Mouse (Mus musculus): ENCODE data around the gene Dst. TPM values are rescaled to one million over a fixed set of nuclear protein-coding genes. Genes with fewer than 3 reads are reported as not detected.
A peak's percentile ranks its signal among the peaks of the same experiment; 100 is the strongest.

The Dst gene
- polyA plus RNA-seq, 1 experiment from 2014 or later = 11.3 TPM

- Histone ChIP-seq H3K27me3 (ENCODE audit: poor library complexity, severe bottlenecking) (no peaks in the 10 kb centered on the region), H3K4me1 (peaks cover 59% of the 10 kb centered on the region), H3K9me3 (no peaks in the 10 kb centered on the region), H3K36me3 (replicated peaks) (no peaks in the 10 kb centered on the region), H3K4me3 (no peak overlapping the region), H3K27ac (no peak overlapping the region)
- DNase-seq (ENCODE audit: extremely low spot score, low spot score) = no peak
- WGBS = 29% methylated on average over 8 of the region's 8 CpGs
Measured at GRCm38 (mm10) chr1:34104846-34105245, 196.8 kb downstream of the Dst start.

GRCm38 (mm10) chr1:34106606-34107005 lies 198.6 kb downstream of the Dst start:
- Histone ChIP-seq H3K36me3 (replicated peaks) (no peaks in the 10 kb centered on the region), H3K27me3 (ENCODE audit: poor library complexity, severe bottlenecking) (no peaks in the 10 kb centered on the region), H3K9me3 (no peaks in the 10 kb centered on the region), H3K27ac (peak overlapping the region; percentile 77), H3K4me3 (peak overlapping the region; percentile 16; the same call in 1 of the 2 replicates), H3K4me1 (peaks cover 54% of the 10 kb centered on the region)
- WGBS = 6% methylated on average over 8 of the region's 8 CpGs
- no peak for DNase-seq (ENCODE audit: extremely low spot score, low spot score)

DNA sequence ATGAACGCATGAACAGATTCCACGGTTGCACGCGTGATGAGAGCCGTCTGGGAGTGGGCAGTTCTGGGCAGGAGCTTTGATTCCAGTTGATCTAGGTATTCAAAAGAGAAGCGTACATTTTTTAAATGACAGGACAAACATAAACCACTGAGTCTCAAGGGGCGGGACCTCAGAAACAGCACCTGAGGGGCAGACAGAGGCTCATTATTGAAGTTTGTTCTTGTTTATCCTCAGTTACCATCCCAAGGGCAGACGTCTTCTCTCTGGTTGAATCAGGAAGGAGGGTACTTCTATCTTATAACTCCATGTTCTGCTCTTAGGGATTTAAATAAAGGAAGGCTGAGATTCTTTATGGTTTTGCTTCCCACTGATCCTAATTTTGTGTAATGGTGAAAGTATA lies 199.1 kb downstream of the Dst start:
- 28% methylated on average over 8 of the region's 8 CpGs for WGBS
- Histone ChIP-seq H3K4me1 (peaks cover 54% of the 10 kb centered on the region), H3K27ac (peak overlapping the region; percentile 77), H3K4me3 (peak overlapping the region; percentile 16; the same call in 1 of the 2 replicates), H3K27me3 (ENCODE audit: poor library complexity, severe bottlenecking) (no peaks in the 10 kb centered on the region), H3K36me3 (replicated peaks) (no peaks in the 10 kb centered on the region), H3K9me3 (no peaks in the 10 kb centered on the region)
- no peak for DNase-seq (ENCODE audit: extremely low spot score, low spot score)

- H3K27ac ChIP-seq = no peak overlapping the region
- DNase-seq (ENCODE audit: extremely low spot score, low spot score) = no peak
- no peaks in the 10 kb centered on the region for H3K9me3 ChIP-seq
- no peak overlapping the region for H3K4me3 ChIP-seq
- H3K27me3 ChIP-seq (ENCODE audit: poor library complexity, severe bottlenecking) = no peaks in the 10 kb centered on the region
- H3K36me3 ChIP-seq (replicated peaks) = no peaks in the 10 kb centered on the region
- peaks cover 30% of the 10 kb centered on the region for H3K4me1 ChIP-seq
- 82% methylated on average over 6 of the region's 6 CpGs for WGBS
Measured at GRCm38 (mm10) chr1:34109599-34110210, 201.7 kb downstream of the Dst start.

DNA sequence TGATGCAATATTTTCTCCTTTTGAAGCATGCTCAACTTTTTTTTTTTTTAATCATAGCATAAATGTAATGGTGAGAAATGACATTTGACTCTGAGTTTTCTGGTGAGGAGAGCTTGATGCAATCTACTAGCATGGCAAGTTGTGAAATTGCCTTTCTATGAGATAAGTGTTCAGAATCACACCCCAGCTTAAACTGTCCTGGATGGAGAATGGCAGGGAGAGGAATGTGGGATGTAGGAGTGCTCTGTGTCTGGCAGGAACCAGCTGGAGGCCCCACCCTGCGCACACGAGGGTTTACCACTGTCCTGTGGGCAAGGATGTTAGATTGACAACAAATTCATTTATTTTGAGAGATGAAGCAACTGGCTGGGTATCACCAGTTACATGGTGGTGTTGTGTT lies 202.8 kb downstream of the Dst start:
- no peaks in the 10 kb centered on the region for H3K27me3 ChIP-seq (ENCODE audit: poor library complexity, severe bottlenecking)
- no peak overlapping the region for H3K27ac ChIP-seq
- WGBS = 74% methylated on average over 2 of the region's 2 CpGs

DNA sequence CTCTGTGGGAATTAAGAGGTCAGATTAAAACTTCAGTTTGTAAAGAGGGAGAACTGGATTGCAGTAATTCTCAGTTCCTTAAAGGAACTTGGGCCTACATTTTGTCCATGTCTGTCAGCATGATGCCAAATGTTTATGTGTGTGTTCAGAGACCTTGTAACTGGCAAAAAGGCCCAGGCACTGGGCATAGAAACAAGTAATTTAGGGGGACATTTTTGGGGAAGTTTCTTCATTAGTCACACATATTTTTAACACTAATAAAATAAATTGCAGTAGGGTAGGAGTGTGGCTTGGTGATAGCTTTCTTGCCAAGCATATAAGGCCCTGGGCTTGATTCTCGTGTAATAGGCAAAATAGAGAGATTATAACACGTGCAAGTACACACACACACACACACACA lies 203.9 kb downstream of the Dst start:
- H3K27me3 ChIP-seq (ENCODE audit: poor library complexity, severe bottlenecking) = no peaks in the 10 kb centered on the region
- H3K36me3 ChIP-seq (replicated peaks) = no peaks in the 10 kb centered on the region
- H3K4me1 ChIP-seq = peaks cover 9% of the 10 kb centered on the region
- H3K9me3 ChIP-seq = no peaks in the 10 kb centered on the region
- H3K4me3 ChIP-seq = no peak overlapping the region
- no peak overlapping the region for H3K27ac ChIP-seq
- WGBS = 86% methylated on average over 2 of the region's 2 CpGs
- no peak for DNase-seq (ENCODE audit: extremely low spot score, low spot score)

More for the DNA sequence above, 202.8 kb downstream of the Dst start:
- DNase-seq (ENCODE audit: extremely low spot score, low spot score) = no peak
- peaks cover 20% of the 10 kb centered on the region for H3K4me1 ChIP-seq
- H3K9me3 ChIP-seq = no peaks in the 10 kb centered on the region
- H3K36me3 ChIP-seq (replicated peaks) = no peaks in the 10 kb centered on the region
- H3K4me3 ChIP-seq = no peak overlapping the region

DNA sequence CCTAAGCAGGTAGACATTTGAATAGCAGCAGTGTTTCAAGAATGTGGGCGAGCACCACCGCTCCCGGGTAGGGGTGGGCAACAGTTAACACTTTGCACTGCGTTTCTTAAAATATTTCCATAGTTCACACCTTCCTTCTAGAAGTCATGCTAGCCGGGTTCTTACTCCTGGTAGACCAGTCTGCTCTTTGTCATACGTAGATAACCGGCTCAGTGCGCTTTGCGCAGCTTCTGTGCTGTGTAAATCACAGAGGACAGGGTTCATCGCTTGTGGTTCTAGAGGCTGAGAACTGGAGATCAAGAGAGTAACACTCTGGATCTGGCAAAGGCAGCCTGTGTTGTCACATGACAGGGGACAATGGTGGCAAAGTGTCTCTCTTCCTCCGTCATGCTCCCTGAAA lies 208.4 kb downstream of the Dst start:
- H3K27me3 ChIP-seq (ENCODE audit: poor library complexity, severe bottlenecking) = no peaks in the 10 kb centered on the region
- WGBS = 86% methylated on average over 11 of the region's 11 CpGs

GRCm38 (mm10) chr1:34117056-34117455 lies 209.0 kb downstream of the Dst start:
- no peak for DNase-seq (ENCODE audit: extremely low spot score, low spot score)
- H3K27me3 ChIP-seq (ENCODE audit: poor library complexity, severe bottlenecking) = no peaks in the 10 kb centered on the region
- H3K36me3 ChIP-seq (replicated peaks) = no peaks in the 10 kb centered on the region
- no peak overlapping the region for H3K27ac ChIP-seq
- H3K9me3 ChIP-seq = no peaks in the 10 kb centered on the region
- H3K4me3 ChIP-seq = no peak overlapping the region
- no peaks in the 10 kb centered on the region; the same call in 1 of the 2 replicates for H3K4me1 ChIP-seq
- 94% methylated on average over 9 of the region's 9 CpGs for WGBS

More for the DNA sequence above, 208.4 kb downstream of the Dst start:
- no peak overlapping the region for H3K27ac ChIP-seq
- DNase-seq (ENCODE audit: extremely low spot score, low spot score) = no peak
- H3K4me3 ChIP-seq = no peak overlapping the region
- no peaks in the 10 kb centered on the region for H3K36me3 ChIP-seq (replicated peaks)
- H3K4me1 ChIP-seq = no peaks in the 10 kb centered on the region; the same call in 1 of the 2 replicates
- H3K9me3 ChIP-seq = no peaks in the 10 kb centered on the region

- 64% methylated on average over 3 of the region's 3 CpGs for WGBS
- no peak overlapping the region for H3K27ac ChIP-seq
- no peak for DNase-seq (ENCODE audit: extremely low spot score, low spot score)
Measured at GRCm38 (mm10) chr1:34117709-34118108, 209.7 kb downstream of the Dst start.

GRCm38 (mm10) chr1:34120066-34120465 lies 212.0 kb downstream of the Dst start:
- Histone ChIP-seq H3K36me3 (replicated peaks) (no peaks in the 10 kb centered on the region), H3K9me3 (no peaks in the 10 kb centered on the region), H3K27ac (no peak overlapping the region), H3K27me3 (ENCODE audit: poor library complexity, severe bottlenecking) (no peaks in the 10 kb centered on the region), H3K4me3 (no peak overlapping the region), H3K4me1 (no peaks in the 10 kb centered on the region; the same call in 1 of the 2 replicates)
- DNase-seq (ENCODE audit: extremely low spot score, low spot score) = no peak
- WGBS = 91% methylated on average over 6 of the region's 6 CpGs

More at GRCm38 (mm10) chr1:34117709-34118108, 209.7 kb downstream of the Dst start:
- H3K4me3 ChIP-seq = no peak overlapping the region
- H3K9me3 ChIP-seq = no peaks in the 10 kb centered on the region
- H3K4me1 ChIP-seq = no peaks in the 10 kb centered on the region; the same call in 1 of the 2 replicates
- H3K27me3 ChIP-seq (ENCODE audit: poor library complexity, severe bottlenecking) = no peaks in the 10 kb centered on the region
- no peaks in the 10 kb centered on the region for H3K36me3 ChIP-seq (replicated peaks)

- Histone ChIP-seq H3K27me3 (ENCODE audit: poor library complexity, severe bottlenecking) (no peaks in the 10 kb centered on the region), H3K36me3 (replicated peaks) (no peaks in the 10 kb centered on the region), H3K4me3 (no peak overlapping the region), H3K27ac (no peak overlapping the region), H3K4me1 (no peaks in the 10 kb centered on the region; the same call in 1 of the 2 replicates), H3K9me3 (no peaks in the 10 kb centered on the region)
- WGBS = 87% methylated on average over 6 of the region's 6 CpGs
- no peak for DNase-seq (ENCODE audit: extremely low spot score, low spot score)
Measured at GRCm38 (mm10) chr1:34120602-34121001, 212.6 kb downstream of the Dst start.

DNA sequence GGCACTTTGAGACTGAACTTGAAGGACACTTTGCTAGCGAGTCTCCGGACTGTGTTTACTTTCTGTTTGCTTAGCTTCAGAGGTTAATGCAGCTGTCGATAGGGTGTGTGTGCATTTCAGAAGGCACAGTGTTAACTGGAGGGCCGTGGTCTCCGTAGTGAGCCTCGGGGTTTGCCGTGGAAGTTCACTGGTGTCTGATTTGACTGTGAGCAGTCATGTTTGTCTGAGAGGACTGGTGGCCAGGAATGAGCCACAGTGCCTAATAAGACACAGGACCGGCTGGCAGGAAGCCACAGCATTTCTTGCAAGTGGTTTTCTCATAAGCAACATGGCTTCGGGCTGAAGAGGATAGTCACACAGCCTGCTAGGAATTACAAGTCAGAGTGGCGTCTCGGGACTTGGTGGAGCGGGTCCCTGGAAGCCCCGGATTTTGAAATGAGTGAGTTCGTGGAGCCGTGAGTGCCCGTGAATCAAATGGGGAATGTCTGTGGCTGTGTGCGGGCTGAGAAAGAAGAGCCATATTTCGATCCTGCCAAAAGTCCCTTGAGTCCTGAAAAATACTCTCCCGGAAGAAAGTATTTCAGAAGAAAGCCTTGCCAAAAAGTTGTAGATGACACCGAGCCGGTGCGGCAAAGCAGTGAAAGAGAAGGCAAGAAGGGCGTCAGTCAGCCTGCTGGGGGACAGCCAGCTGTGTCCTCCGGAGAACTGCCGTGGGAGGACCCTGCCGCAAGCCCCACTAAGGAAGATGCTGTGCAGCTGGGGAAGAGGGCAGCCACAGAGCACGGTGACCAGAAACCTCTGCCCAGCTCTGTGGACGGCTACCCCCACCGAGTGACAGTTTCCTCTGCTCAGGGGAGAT lies 213.4 kb downstream of the Dst start:
- Histone ChIP-seq H3K9me3 (no peaks in the 10 kb centered on the region), H3K36me3 (replicated peaks) (no peaks in the 10 kb centered on the region), H3K27me3 (ENCODE audit: poor library complexity, severe bottlenecking) (no peaks in the 10 kb centered on the region), H3K4me3 (no peak overlapping the region), H3K4me1 (no peaks in the 10 kb centered on the region; the same call in 1 of the 2 replicates), H3K27ac (no peak overlapping the region)
- WGBS = 92% methylated on average over 29 of the region's 29 CpGs
- DNase-seq (ENCODE audit: extremely low spot score, low spot score) = no peak

- Histone ChIP-seq H3K9me3 (no peaks in the 10 kb centered on the region), H3K27ac (no peak overlapping the region), H3K4me3 (no peak overlapping the region), H3K27me3 (ENCODE audit: poor library complexity, severe bottlenecking) (no peaks in the 10 kb centered on the region), H3K36me3 (replicated peaks) (no peaks in the 10 kb centered on the region), H3K4me1 (no peaks in the 10 kb centered on the region; the same call in 1 of the 2 replicates)
- 96% methylated on average over 6 of the region's 6 CpGs for WGBS
- DNase-seq (ENCODE audit: extremely low spot score, low spot score) = no peak
Measured at GRCm38 (mm10) chr1:34122198-34122597, 214.2 kb downstream of the Dst start.
